Mouse (Mus musculus): ENCODE measurements around the gene Mypop. TPM values are rescaled to one million over a fixed set of nuclear protein-coding genes. Genes with fewer than 3 reads are reported as not detected.
A peak's percentile ranks its signal among the peaks of the same experiment; 100 is the strongest.

Gene Mypop
- polyA plus RNA-seq (2014; fragmentation: Nextera tagmentation; extraction: Ambion mirVana): 2.1 and 2.2 TPM in 2 replicates

DNA sequence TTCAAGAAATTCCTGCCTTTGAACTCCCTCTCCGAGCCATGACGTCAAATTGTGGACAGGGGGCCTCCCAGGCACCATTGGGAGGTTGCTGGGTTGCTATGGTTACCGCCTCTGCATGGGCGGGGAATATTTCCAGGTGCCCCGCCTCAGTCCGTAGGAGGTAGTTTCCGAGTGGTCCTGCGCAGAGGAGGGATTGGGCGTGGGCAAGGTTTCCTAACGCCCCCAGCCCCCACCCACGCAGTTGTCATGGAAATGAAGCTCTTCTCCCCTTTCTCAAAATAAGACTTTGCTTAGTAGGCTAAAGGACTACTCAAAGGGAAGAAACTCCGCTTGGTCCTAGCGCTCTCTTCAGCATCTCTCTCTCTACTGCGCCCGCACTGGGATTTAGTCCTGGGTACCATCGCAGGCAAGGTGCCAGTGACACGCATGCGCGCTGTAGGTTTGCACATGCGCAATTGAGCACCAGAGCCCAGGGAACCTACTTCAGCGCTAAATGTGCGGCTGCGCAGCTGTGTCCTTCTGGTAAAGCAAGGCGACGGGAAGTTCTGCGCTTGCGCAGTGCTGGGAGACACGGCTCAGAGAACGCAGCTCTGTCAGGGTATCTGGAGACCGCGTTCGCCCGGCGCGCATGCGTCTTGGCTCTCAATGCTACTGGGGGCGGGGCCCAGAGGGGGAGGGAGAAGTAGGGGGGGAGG is at the start of gene Mypop:
Gene Mypop (plus strand): TSS at position 645 of the 695 bp plus-strand sequence.
- H3K27me3 ChIP-seq (ENCODE audit: control insufficient read depth, insufficient read depth, low read length): peaks cover 26% of the 10 kb centered on the region
- peak within 1 kb of the TSS; percentile 73 for H3K4me2 ChIP-seq
- peaks cover 12% of the 10 kb centered on the region; the same call in 1 of the 2 replicates for H3K4me1 ChIP-seq (ENCODE audit: control insufficient read depth, insufficient read depth, low read length)
- no peaks in the 10 kb centered on the region for H3K36me3 ChIP-seq (ENCODE audit: control insufficient read depth, insufficient read depth, low read length)
- peak within 1 kb of the TSS; percentile 65 for H3K9ac ChIP-seq (ENCODE audit: low read depth, low read length)
- under 1% methylated on average over 37 of the region's 37 CpGs for WGBS (ENCODE audit: insufficient replicate concordance)
- peak within 1 kb of the TSS; percentile 48 for H3K4me3 ChIP-seq (ENCODE audit: low read depth, low read length)
- ATAC-seq (replicated peaks; ENCODE audit: insufficient number of reproducible peaks, low FRiP score, low TSS enrichment): peak; percentile 88
- peak within 1 kb of the TSS; percentile 72 for H3K27ac ChIP-seq (ENCODE audit: low read depth, low read length)
- no peaks in the 10 kb centered on the region for H3K9me3 ChIP-seq (replicated peaks; ENCODE audit: control insufficient read depth, low read length)

DNA sequence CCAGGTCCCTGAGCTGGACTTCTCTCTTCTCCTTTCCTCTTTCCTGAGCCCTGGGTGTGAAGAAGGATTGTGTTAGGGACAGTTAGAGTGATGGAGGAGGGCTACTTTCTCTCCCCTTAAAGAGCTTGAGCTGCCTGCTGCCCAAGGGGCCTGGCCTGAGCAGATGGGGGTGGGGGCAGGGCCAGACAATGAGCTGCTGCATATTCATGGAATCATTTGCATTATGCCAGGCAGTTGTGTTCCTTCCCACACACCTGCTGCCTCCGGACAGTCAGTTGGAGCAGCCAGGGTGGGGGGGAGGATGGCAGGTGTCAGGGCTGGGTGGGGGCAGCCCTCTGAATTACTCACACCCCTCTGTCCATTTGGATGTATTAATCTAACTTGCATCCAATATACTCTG is 48.7 kb upstream of the Mypop start:
- Histone ChIP-seq H3K9ac (ENCODE audit: low read depth, low read length) (no peak overlapping the region), H3K9me3 (replicated peaks; ENCODE audit: control insufficient read depth, low read length) (no peaks in the 10 kb centered on the region), H3K4me3 (ENCODE audit: low read depth, low read length) (no peak overlapping the region), H3K27me3 (ENCODE audit: control insufficient read depth, insufficient read depth, low read length) (no peaks in the 10 kb centered on the region), H3K36me3 (ENCODE audit: control insufficient read depth, insufficient read depth, low read length) (no peaks in the 10 kb centered on the region), H3K27ac (ENCODE audit: low read depth, low read length) (no peak overlapping the region), H3K4me1 (ENCODE audit: control insufficient read depth, insufficient read depth, low read length) (no peaks in the 10 kb centered on the region), H3K4me2 (no peak overlapping the region)
- 47% methylated on average over 1 of the region's 1 CpGs for WGBS (ENCODE audit: insufficient replicate concordance)
- ATAC-seq (replicated peaks; ENCODE audit: insufficient number of reproducible peaks, low FRiP score, low TSS enrichment): no peak

DNA sequence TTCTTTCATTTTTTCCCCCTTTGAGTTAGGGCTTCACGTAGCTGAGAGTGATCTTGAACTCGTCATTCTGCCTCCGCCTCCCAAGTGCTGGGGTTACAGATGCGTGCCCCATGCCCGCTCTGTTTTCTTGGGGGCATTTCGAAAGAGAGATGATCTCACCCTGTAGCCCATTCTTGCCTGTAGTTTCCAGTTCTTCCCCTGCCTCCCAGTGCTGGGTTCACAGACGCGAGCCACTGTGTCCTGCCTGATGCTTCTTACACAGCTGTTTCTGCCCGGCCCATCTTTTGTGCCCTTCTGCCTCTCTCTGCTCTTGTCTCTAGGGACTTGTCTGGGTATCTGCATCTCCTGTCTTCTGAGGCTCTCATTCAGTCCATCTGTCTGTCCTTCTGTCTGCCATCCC is 48.2 kb upstream of the Mypop start:
- H3K9me3 ChIP-seq (replicated peaks; ENCODE audit: control insufficient read depth, low read length): no peaks in the 10 kb centered on the region
- no peak overlapping the region for H3K4me2 ChIP-seq
- H3K4me3 ChIP-seq (ENCODE audit: low read depth, low read length): no peak overlapping the region
- ATAC-seq (replicated peaks; ENCODE audit: insufficient number of reproducible peaks, low FRiP score, low TSS enrichment): no peak
- no peaks in the 10 kb centered on the region for H3K27me3 ChIP-seq (ENCODE audit: control insufficient read depth, insufficient read depth, low read length)
- no peak overlapping the region for H3K9ac ChIP-seq (ENCODE audit: low read depth, low read length)
- no peaks in the 10 kb centered on the region for H3K36me3 ChIP-seq (ENCODE audit: control insufficient read depth, insufficient read depth, low read length)
- H3K27ac ChIP-seq (ENCODE audit: low read depth, low read length): no peak overlapping the region
- 39% methylated on average over 9 of the region's 9 CpGs for WGBS (ENCODE audit: insufficient replicate concordance)
- H3K4me1 ChIP-seq (ENCODE audit: control insufficient read depth, insufficient read depth, low read length): no peaks in the 10 kb centered on the region

DNA sequence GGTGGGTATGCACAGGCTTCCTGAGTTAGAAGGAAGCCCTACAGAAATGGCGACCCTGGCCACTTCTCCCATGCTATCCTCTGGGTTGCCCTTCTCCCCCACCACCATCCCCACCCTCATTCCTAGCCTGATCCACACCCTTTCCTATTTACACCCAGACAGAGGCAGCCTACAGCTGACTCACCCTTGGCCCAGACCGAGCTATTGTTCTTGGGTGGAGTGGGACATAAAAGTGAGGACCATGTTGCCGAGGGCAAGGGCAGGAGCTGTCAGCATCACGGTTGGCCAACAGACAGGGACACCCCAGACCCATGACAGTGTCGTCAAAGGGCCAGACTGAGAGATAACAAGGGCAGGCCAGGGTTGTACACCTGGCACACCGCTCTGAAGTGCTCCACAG is 42.9 kb upstream of the Mypop start:
- H3K4me1 ChIP-seq (ENCODE audit: control insufficient read depth, insufficient read depth, low read length): peaks cover 3% of the 10 kb centered on the region; the same call in 1 of the 2 replicates
- WGBS (ENCODE audit: insufficient replicate concordance): 60% methylated on average over 6 of the region's 6 CpGs
- H3K9ac ChIP-seq (ENCODE audit: low read depth, low read length): no peak overlapping the region
- no peak overlapping the region for H3K27ac ChIP-seq (ENCODE audit: low read depth, low read length)
- H3K27me3 ChIP-seq (ENCODE audit: control insufficient read depth, insufficient read depth, low read length): peaks cover 5% of the 10 kb centered on the region; the same call in 1 of the 2 replicates
- no peaks in the 10 kb centered on the region for H3K9me3 ChIP-seq (replicated peaks; ENCODE audit: control insufficient read depth, low read length)
- H3K4me2 ChIP-seq: no peak overlapping the region
- no peak overlapping the region for H3K4me3 ChIP-seq (ENCODE audit: low read depth, low read length)
- 0 out of 2 replicates have a peak, but pooled peaks have one; percentile 16 for ATAC-seq (replicated peaks; ENCODE audit: insufficient number of reproducible peaks, low FRiP score, low TSS enrichment)
- H3K36me3 ChIP-seq (ENCODE audit: control insufficient read depth, insufficient read depth, low read length): no peaks in the 10 kb centered on the region

DNA sequence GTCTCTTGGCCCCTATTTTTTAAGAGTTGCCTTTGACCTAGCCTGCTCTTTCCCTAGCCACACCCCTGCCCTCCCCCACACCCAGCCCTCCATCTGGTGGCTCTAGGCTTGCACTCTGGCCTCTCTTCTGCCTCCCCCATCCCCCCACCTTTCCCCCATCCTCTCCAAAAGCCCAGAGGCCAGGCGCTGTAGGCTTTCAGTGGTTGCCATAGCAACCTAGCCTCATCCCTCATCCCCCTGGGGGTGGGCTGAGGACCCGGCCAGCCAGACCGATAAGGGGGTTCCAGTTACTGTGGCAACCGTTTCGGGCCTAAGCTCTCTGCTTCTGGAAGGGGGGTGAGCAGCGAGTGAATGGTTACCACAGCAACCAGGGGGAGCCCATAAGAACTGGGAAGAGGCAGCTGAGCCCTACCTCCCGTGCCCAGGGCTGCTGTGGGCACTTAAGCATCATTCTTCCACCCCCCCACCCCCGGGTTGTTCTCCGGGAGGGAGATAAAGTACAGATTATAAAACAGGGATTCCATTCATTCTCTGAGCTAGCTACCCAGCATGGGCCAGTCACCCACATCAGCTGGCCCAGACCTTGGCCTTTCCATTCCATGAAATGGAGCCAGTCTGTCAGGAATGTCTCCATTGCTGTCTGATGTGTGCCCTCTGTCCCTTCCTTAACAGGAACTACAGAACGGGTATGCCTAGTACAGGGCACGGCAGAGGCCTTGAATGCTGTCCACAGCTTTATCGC is 41.1 kb upstream of the Mypop start:
- H3K36me3 ChIP-seq (ENCODE audit: control insufficient read depth, insufficient read depth, low read length): no peaks in the 10 kb centered on the region
- no peak overlapping the region for H3K27ac ChIP-seq (ENCODE audit: low read depth, low read length)
- H3K4me3 ChIP-seq (ENCODE audit: low read depth, low read length): no peak overlapping the region
- H3K9ac ChIP-seq (ENCODE audit: low read depth, low read length): no peak overlapping the region
- peaks cover 3% of the 10 kb centered on the region; the same call in 1 of the 2 replicates for H3K4me1 ChIP-seq (ENCODE audit: control insufficient read depth, insufficient read depth, low read length)
- H3K27me3 ChIP-seq (ENCODE audit: control insufficient read depth, insufficient read depth, low read length): peaks cover 5% of the 10 kb centered on the region; the same call in 1 of the 2 replicates
- H3K4me2 ChIP-seq: no peak overlapping the region
- ATAC-seq (replicated peaks; ENCODE audit: insufficient number of reproducible peaks, low FRiP score, low TSS enrichment): 0 out of 2 replicates have a peak, but pooled peaks have one; percentile 19
- no peaks in the 10 kb centered on the region for H3K9me3 ChIP-seq (replicated peaks; ENCODE audit: control insufficient read depth, low read length)
- WGBS (ENCODE audit: insufficient replicate concordance): 31% methylated on average over 12 of the region's 12 CpGs

DNA sequence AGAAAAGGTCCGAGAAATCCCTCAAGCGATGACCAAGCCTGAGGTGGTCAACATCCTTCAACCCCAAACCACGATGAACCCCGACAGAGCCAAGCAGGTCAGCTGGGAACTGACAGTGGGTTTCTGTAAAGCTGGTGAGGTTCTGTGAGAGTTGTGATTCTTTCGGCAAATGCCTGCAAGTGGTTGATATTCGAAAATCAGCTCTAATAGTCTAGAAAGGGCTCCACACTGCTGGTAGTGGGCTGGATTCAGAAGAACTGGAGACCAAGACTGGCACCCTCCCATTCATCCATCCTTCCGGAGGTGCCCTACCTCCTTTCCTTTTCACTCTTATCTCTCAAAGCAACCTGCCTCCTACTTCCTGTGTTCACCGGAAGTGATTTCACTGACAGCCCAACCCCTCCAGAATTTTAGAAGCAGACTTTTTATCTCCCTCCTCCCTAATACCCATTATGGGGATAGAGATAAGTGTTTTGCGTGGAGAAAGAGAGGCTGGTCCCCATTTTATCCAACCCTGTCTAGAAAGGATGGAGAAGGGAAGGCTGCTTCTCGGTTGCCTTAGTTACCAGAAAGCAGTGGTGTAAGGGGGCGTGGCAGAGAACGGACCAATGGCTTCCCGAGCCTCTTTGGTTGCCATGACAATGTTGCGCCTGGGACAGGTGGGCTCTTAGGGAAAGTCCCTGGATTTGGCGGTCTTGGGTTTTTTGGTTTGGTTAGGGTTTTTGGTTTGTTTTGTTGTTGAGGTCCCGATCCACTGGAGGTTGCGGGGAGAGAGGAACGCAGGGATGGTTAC is 40.3 kb upstream of the Mypop start:
- 23% methylated on average over 18 of the region's 18 CpGs for WGBS (ENCODE audit: insufficient replicate concordance)

DNA sequence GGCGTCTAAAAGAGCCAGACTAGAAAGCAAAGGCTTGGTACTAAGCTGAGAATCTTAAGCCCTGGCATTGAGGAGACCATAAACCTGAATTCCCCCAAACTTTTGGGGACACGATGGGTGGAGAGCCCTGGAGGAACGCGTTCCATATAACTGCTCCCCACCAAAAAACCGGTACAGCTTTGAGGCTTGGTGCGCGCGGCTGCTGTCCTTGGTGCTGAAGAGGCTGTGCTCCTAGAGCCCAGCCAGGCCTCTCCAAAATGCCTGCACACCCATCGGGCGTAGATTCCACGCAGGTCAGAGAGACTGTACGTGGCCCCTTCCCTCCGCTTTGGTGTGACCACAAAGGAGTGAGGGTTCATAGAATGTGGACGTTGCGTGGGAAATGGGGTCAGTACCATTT is 39.6 kb upstream of the Mypop start:
- WGBS (ENCODE audit: insufficient replicate concordance): 11% methylated on average over 15 of the region's 15 CpGs
- H3K9ac ChIP-seq (ENCODE audit: low read depth, low read length): no peak overlapping the region
- H3K36me3 ChIP-seq (ENCODE audit: control insufficient read depth, insufficient read depth, low read length): no peaks in the 10 kb centered on the region
- no peak for ATAC-seq (replicated peaks; ENCODE audit: insufficient number of reproducible peaks, low FRiP score, low TSS enrichment)
- H3K27me3 ChIP-seq (ENCODE audit: control insufficient read depth, insufficient read depth, low read length): peaks cover 10% of the 10 kb centered on the region
- no peaks in the 10 kb centered on the region for H3K9me3 ChIP-seq (replicated peaks; ENCODE audit: control insufficient read depth, low read length)
- H3K4me1 ChIP-seq (ENCODE audit: control insufficient read depth, insufficient read depth, low read length): peaks cover 3% of the 10 kb centered on the region; the same call in 1 of the 2 replicates
- no peak overlapping the region for H3K27ac ChIP-seq (ENCODE audit: low read depth, low read length)
- no peak overlapping the region for H3K4me3 ChIP-seq (ENCODE audit: low read depth, low read length)
- no peak overlapping the region for H3K4me2 ChIP-seq

More for the DNA sequence above, 40.3 kb upstream of the Mypop start:
- Histone ChIP-seq H3K36me3 (ENCODE audit: control insufficient read depth, insufficient read depth, low read length) (no peaks in the 10 kb centered on the region), H3K27ac (ENCODE audit: low read depth, low read length) (no peak overlapping the region), H3K4me3 (ENCODE audit: low read depth, low read length) (no peak overlapping the region), H3K27me3 (ENCODE audit: control insufficient read depth, insufficient read depth, low read length) (peaks cover 5% of the 10 kb centered on the region), H3K9me3 (replicated peaks; ENCODE audit: control insufficient read depth, low read length) (no peaks in the 10 kb centered on the region), H3K4me2 (no peak overlapping the region), H3K4me1 (ENCODE audit: control insufficient read depth, insufficient read depth, low read length) (peaks cover 3% of the 10 kb centered on the region; the same call in 1 of the 2 replicates), H3K9ac (ENCODE audit: low read depth, low read length) (no peak overlapping the region)
- ATAC-seq (replicated peaks; ENCODE audit: insufficient number of reproducible peaks, low FRiP score, low TSS enrichment): no peak
